16 mouse cellular contexts compared by ENCODE assay signal in the genomic region with DNA sequence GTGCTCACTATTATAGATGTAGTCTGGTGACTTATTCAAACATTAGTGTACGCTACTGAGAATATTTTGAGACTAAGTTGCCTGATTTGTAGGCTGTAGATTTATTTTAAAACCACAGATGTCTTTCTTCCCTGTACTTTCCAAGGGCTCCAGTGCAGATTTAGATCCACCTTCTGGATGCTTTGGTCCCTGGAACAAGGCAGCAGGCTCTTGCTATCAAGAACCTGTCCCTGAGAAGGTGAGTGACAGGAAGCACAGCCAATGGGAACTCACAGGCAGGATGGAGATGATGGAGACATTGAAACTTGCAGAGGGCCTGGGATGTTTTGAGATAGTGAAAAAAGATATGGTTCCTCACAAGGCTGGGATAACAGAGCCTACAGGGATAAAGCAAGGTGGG.
"Had no signal": no experiment of that assay in that cellular context is flagged by ENCODE, and none has a peak within 500 bp of the region (broad histone marks: within the 10 kb centered on the region; RNA-seq: fewer than 3 reads in every experiment).

No protein-coding gene starts in this region.

- H3K36me3 ChIP-seq: limb, embryonic 12.5 days; liver, embryonic 13.5 days; lung, embryonic 15.5 days; midbrain, embryonic 13.5 days had no signal

- DNase-seq: kidney, adult 11 months; kidney, adult 9 months; kidney, postnatal 36 days; layer of hippocampus, adult 9-11 months; layer of hippocampus, postnatal 36 days; liver; liver, embryonic 13.5 days; liver, postnatal 0 days; lung, postnatal 36 days; thymus, adult 18-20 months; thymus, postnatal 14 days had no signal

- H3K4me1 ChIP-seq: limb, embryonic 12.5 days; liver, embryonic 13.5 days; lung, embryonic 15.5 days had no signal

- ATAC-seq: liver, postnatal 0 days; midbrain, embryonic 13.5 days had no signal

- H3K4me2 ChIP-seq: limb, embryonic 12.5 days; liver, embryonic 13.5 days; lung, embryonic 15.5 days; midbrain, embryonic 13.5 days had no signal

- H3K27ac ChIP-seq: kidney, postnatal 0 days; limb, embryonic 12.5 days; liver, embryonic 13.5 days; lung, embryonic 15.5 days; midbrain, embryonic 13.5 days; stomach, postnatal 0 days had no signal

- H3K27me3 ChIP-seq: limb, embryonic 12.5 days; liver, embryonic 13.5 days; lung, embryonic 15.5 days; midbrain, embryonic 13.5 days had no signal

- H3K9me3 ChIP-seq: limb, embryonic 12.5 days; liver, embryonic 13.5 days; lung, embryonic 15.5 days; midbrain, embryonic 13.5 days had no signal

- H3K4me3 ChIP-seq: limb, embryonic 12.5 days; liver, embryonic 13.5 days; lung, embryonic 15.5 days; midbrain, embryonic 13.5 days had no signal

- H3K9ac ChIP-seq: limb, embryonic 12.5 days; liver, embryonic 13.5 days; liver, postnatal 0 days; lung, embryonic 15.5 days; midbrain, embryonic 13.5 days had no signal
